Mouse (Mus musculus): Measurements from ENCODE around the gene Srsf7. TPM values are rescaled to one million over a fixed set of nuclear protein-coding genes. Genes with fewer than 3 reads are reported as not detected.

The Srsf7 gene
- total and polyA plus RNA-seq, 2 experiments from 2014 or later, result 86.2 to 154 TPM

DNA sequence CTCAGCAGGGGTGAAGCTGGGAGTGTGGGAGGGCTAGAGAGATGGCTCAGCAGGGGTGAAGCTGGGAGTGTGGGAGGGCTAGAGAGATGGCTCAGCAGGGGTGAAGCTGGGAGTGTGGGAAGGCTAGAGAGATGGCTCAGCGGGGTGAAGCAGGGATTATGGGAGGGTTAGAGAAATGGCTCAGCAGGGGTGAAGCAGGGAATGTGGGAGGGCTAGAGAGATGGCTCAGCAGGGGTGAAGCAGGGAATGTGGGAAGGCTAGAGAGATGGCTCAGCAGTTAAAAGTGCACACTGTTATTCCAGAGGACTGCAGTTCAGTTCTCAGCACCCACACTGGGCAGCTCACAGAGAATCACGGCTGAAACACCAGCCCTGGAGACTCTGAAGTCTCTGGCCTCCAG, 53.5 kb downstream of the Srsf7 start:
- Histone ChIP-seq H3K36me3 (replicated peaks; ENCODE audit: control insufficient read depth, insufficient read depth, low read length) (no peaks in the 10 kb centered on the region), H3K9me3 (replicated peaks; ENCODE audit: control insufficient read depth, low read length) (no peaks in the 10 kb centered on the region), H3K9ac (replicated peaks; ENCODE audit: low read depth, low read length) (no peak overlapping the region), H3K4me2 (ENCODE audit: low read depth, low read length) (no peak overlapping the region), H3K4me1 (ENCODE audit: control insufficient read depth, insufficient read depth) (peaks cover 5% of the 10 kb centered on the region; the same call in 1 of the 2 replicates), H3K27me3 (ENCODE audit: control insufficient read depth, insufficient read depth, low read length) (no peaks in the 10 kb centered on the region), H3K27ac (ENCODE audit: low read depth) (no peak overlapping the region), H3K4me3 (ENCODE audit: low read depth, low read length) (no peak overlapping the region)
- DNase-seq (ENCODE audit: low spot score) (no peak), ATAC-seq (ENCODE audit: insufficient read depth, low read depth) (no peak)
- WGBS, result 78% methylated on average over 2 of the region's 2 CpGs
- no peak for TF ChIP-seq CTCF (IDR thresholded peaks at IDR 0.05; ENCODE audit: low read depth)
- TF ChIP-seq EP300 (IDR thresholded peaks at IDR 0.05; ENCODE audit: low read depth), result no peak

DNA sequence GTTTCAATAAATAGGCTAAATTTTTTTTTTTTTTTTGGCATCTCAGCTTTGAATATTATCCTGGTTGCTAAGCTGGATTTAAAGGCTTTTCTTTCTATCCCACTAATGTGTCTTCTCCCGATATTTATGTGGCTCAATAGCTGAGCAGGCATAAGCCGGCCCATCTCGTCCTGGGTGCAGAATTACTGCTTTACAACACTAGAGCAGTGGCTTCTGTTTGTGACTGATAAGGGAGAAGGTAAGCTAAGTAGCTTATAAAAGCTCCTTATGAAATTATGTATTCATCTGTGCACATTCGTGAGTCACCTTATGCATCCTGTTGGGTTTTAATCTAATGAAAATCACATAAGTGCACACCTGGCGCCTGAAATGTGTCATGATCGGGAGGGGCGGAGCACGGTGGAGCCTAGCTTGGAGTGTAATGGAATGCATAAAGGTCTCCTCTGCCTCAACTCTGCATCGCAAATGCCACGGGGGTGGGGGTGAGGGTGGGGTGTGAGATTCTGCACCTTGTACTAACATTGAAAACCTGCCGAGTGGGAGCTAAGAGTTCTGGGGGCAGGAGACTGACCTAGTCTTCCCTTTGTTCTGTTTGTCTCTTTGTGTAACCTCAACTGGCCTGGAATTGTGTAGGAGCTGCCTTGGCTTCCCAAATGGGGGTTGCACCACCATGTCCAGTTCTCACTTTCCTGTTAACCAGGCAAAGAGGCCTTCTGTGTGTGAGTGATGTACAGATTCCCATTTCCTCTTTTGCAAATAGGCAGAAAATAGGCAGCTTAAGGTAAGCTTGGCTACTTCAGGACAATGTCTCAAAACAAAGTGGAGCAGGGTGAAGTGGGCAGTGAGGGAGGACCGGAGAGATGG, 54.1 kb downstream of the Srsf7 start:
- no peak for ATAC-seq (ENCODE audit: insufficient read depth, low read depth)
- WGBS, result 71% methylated on average over 12 of the region's 12 CpGs

DNA sequence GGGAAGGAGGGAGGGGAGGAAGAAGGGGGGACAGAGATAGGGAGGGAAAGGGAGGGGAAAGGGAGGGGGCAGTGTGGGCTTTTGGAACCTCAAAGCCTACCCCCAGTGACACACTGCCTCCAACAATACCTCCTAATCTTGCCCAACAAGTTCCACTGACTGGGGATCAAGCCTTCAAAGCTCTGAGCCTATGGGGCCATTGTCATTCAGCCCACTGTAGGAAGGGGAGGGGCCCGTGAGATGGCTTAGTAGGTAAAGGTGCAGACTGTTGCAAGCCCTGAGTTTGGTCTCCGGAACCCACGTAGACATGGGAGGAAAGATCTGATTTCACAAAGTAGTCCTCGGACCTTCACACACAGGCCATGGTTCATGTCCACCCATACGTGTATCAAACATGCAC, 55.8 kb downstream of the Srsf7 start:
- no peak overlapping the region for H3K9ac ChIP-seq (replicated peaks; ENCODE audit: low read depth, low read length)
- H3K27me3 ChIP-seq (ENCODE audit: control insufficient read depth, insufficient read depth, low read length), result no peaks in the 10 kb centered on the region
- H3K36me3 ChIP-seq (replicated peaks; ENCODE audit: control insufficient read depth, insufficient read depth, low read length), result no peaks in the 10 kb centered on the region
- H3K4me2 ChIP-seq (ENCODE audit: low read depth, low read length), result no peak overlapping the region
- ATAC-seq (ENCODE audit: insufficient read depth, low read depth) (no peak), DNase-seq (ENCODE audit: low spot score) (no peak)
- H3K9me3 ChIP-seq (replicated peaks; ENCODE audit: control insufficient read depth, low read length), result no peaks in the 10 kb centered on the region
- TF ChIP-seq CTCF (IDR thresholded peaks at IDR 0.05; ENCODE audit: low read depth) (no peak), EP300 (IDR thresholded peaks at IDR 0.05; ENCODE audit: low read depth) (no peak)
- no peak overlapping the region for H3K4me3 ChIP-seq (ENCODE audit: low read depth, low read length)
- H3K27ac ChIP-seq (ENCODE audit: low read depth), result no peak overlapping the region
- H3K4me1 ChIP-seq (ENCODE audit: control insufficient read depth, insufficient read depth), result peaks cover 15% of the 10 kb centered on the region; the same call in 1 of the 2 replicates
- 61% methylated on average over 5 of the region's 5 CpGs for WGBS

More for the DNA sequence above, 54.1 kb downstream of the Srsf7 start:
- DNase-seq (ENCODE audit: low spot score), result no peak
- TF ChIP-seq EP300 (IDR thresholded peaks at IDR 0.05; ENCODE audit: low read depth), result no peak
- TF ChIP-seq CTCF (IDR thresholded peaks at IDR 0.05; ENCODE audit: low read depth), result no peak
- peaks cover 10% of the 10 kb centered on the region; the same call in 1 of the 2 replicates for H3K4me1 ChIP-seq (ENCODE audit: control insufficient read depth, insufficient read depth)
- no peak overlapping the region for H3K27ac ChIP-seq (ENCODE audit: low read depth)
- H3K36me3 ChIP-seq (replicated peaks; ENCODE audit: control insufficient read depth, insufficient read depth, low read length), result no peaks in the 10 kb centered on the region
- no peak overlapping the region for H3K4me3 ChIP-seq (ENCODE audit: low read depth, low read length)
- no peak overlapping the region for H3K9ac ChIP-seq (replicated peaks; ENCODE audit: low read depth, low read length)
- H3K27me3 ChIP-seq (ENCODE audit: control insufficient read depth, insufficient read depth, low read length), result no peaks in the 10 kb centered on the region
- H3K9me3 ChIP-seq (replicated peaks; ENCODE audit: control insufficient read depth, low read length), result no peaks in the 10 kb centered on the region
- no peak overlapping the region for H3K4me2 ChIP-seq (ENCODE audit: low read depth, low read length)

Other genes starting within 250 kb of the Srsf7 start
- 36.8 and 37.5 TPM in 2 replicates for gene Hnrnpll, start 145.0 kb downstream of the Srsf7 start, total RNA-seq (2014; rRNA removed; ENCODE audit: low replicate concordance)
- 19.0 TPM in 2 replicates for gene Hnrnpll, start 145.0 kb downstream of the Srsf7 start, polyA plus RNA-seq (2015; fragmentation: Nextera tagmentation; extraction: Ambion mirVana)
- 15.4 and 19.7 TPM in 2 replicates for gene Galm, start 79.8 kb downstream of the Srsf7 start, total RNA-seq (2014; rRNA removed; ENCODE audit: low replicate concordance)
- gene Galm, start 79.8 kb downstream of the Srsf7 start, polyA plus RNA-seq (2015; fragmentation: Nextera tagmentation; extraction: Ambion mirVana), result 9.6 and 10.7 TPM in 2 replicates
- 1.0 TPM in 1 of 2 replicates, not detected in the other for gene Ttc39d, start 153 bp upstream of the Srsf7 start, total RNA-seq (2014; rRNA removed; ENCODE audit: low replicate concordance)
- gene Ttc39d, start 153 bp upstream of the Srsf7 start, polyA plus RNA-seq (2015; fragmentation: Nextera tagmentation; extraction: Ambion mirVana), result 0.05 and 0.08 TPM in 2 replicates
- 0.54 and 4.7 TPM in 2 replicates for gene Gemin6, start 17.1 kb upstream of the Srsf7 start, total RNA-seq (2014; rRNA removed; ENCODE audit: low replicate concordance)
- 13.3 and 14.6 TPM in 2 replicates for gene Gemin6, start 17.1 kb upstream of the Srsf7 start, polyA plus RNA-seq (2015; fragmentation: Nextera tagmentation; extraction: Ambion mirVana)
- gene Morn2, start 82.9 kb upstream of the Srsf7 start, total RNA-seq (2014; rRNA removed; ENCODE audit: low replicate concordance), result 3.9 and 11.7 TPM in 2 replicates
- 20.4 and 20.6 TPM in 2 replicates for gene Morn2, start 82.9 kb upstream of the Srsf7 start, polyA plus RNA-seq (2015; fragmentation: Nextera tagmentation; extraction: Ambion mirVana)
- gene Dhx57, start 83.2 kb upstream of the Srsf7 start, total RNA-seq (2014; rRNA removed; ENCODE audit: low replicate concordance), result 3.7 and 7.7 TPM in 2 replicates
- gene Dhx57, start 83.2 kb upstream of the Srsf7 start, polyA plus RNA-seq (2015; fragmentation: Nextera tagmentation; extraction: Ambion mirVana), result 2.9 and 3.0 TPM in 2 replicates
- gene Arhgef33, start 100.1 kb upstream of the Srsf7 start, total RNA-seq (2014; rRNA removed; ENCODE audit: low replicate concordance), result not detected in 2 replicates
- 0.86 and 2.0 TPM in 2 replicates for gene Arhgef33, start 100.1 kb upstream of the Srsf7 start, polyA plus RNA-seq (2015; fragmentation: Nextera tagmentation; extraction: Ambion mirVana)
- not detected in 2 replicates for gene Gm10190, start 166.2 kb upstream of the Srsf7 start, total RNA-seq (2014; rRNA removed; ENCODE audit: low replicate concordance)
- 0.90 and 1.1 TPM in 2 replicates for gene Gm10190, start 166.2 kb upstream of the Srsf7 start, polyA plus RNA-seq (2015; fragmentation: Nextera tagmentation; extraction: Ambion mirVana)

Data from heart, postnatal 0 days (tissue).